Mouse (Mus musculus): ENCODE data around the gene Hecw2.

- no peak for TF ChIP-seq CTCF (conservative IDR thresholded peaks at IDR 0.05; ENCODE audit: low read length)
- no peak for TF ChIP-seq POU5F1 (IDR thresholded peaks at IDR 0.05; ENCODE audit: borderline replicate concordance, low read length)
Measured at GRCm38 (mm10) chr1:53782956-53783355, 412.0 kb downstream of the Hecw2 start.
